Mouse (Mus musculus): ENCODE results near the gene Smoc1. TPM values are rescaled to one million over a fixed set of nuclear protein-coding genes. Genes with fewer than 3 reads are reported as not detected.

Gene Smoc1
- polyA plus RNA-seq, 1 experiment from 2014 or later = 19.0 TPM

GRCm38 (mm10) chr12:81160425-81160824, 133.8 kb downstream of the Smoc1 start:
- no peaks in the 10 kb centered on the region for H3K9me3 ChIP-seq (ENCODE audit: control insufficient read depth, low read length)
- DNase-seq (ENCODE audit: low spot score, missing footprints) (no peak), ATAC-seq (ENCODE audit: low FRiP score) (no peak)
- no peaks in the 10 kb centered on the region; the same call in 1 of the 2 replicates for H3K27me3 ChIP-seq (ENCODE audit: control insufficient read depth, insufficient read depth, low read length)
- H3K9ac ChIP-seq (ENCODE audit: low read length) = no peak overlapping the region
- H3K36me3 ChIP-seq (ENCODE audit: control insufficient read depth, insufficient read depth, low read length) = no peaks in the 10 kb centered on the region
- no peak overlapping the region for H3K4me3 ChIP-seq (ENCODE audit: low read depth, low read length)
- H3K4me1 ChIP-seq (ENCODE audit: control insufficient read depth, insufficient read depth, low read length) = no peaks in the 10 kb centered on the region; the same call in 1 of the 2 replicates
- no peak overlapping the region for H3K4me2 ChIP-seq
- WGBS = 89% methylated on average over 3 of the region's 3 CpGs
- no peak overlapping the region for H3K27ac ChIP-seq (ENCODE audit: low read depth, low read length)

GRCm38 (mm10) chr12:81160831-81161230, 134.2 kb downstream of the Smoc1 start:
- Histone ChIP-seq H3K27me3 (ENCODE audit: control insufficient read depth, insufficient read depth, low read length) (no peaks in the 10 kb centered on the region; the same call in 1 of the 2 replicates), H3K4me2 (no peak overlapping the region), H3K9ac (ENCODE audit: low read length) (no peak overlapping the region), H3K9me3 (ENCODE audit: control insufficient read depth, low read length) (no peaks in the 10 kb centered on the region), H3K27ac (ENCODE audit: low read depth, low read length) (no peak overlapping the region), H3K4me1 (ENCODE audit: control insufficient read depth, insufficient read depth, low read length) (peaks cover 3% of the 10 kb centered on the region), H3K36me3 (ENCODE audit: control insufficient read depth, insufficient read depth, low read length) (no peaks in the 10 kb centered on the region), H3K4me3 (ENCODE audit: low read depth, low read length) (no peak overlapping the region)
- ATAC-seq (ENCODE audit: low FRiP score) (no peak), DNase-seq (ENCODE audit: low spot score, missing footprints) (no peak)
- WGBS = 59% methylated on average over 5 of the region's 5 CpGs

GRCm38 (mm10) chr12:81161282-81161681, 134.7 kb downstream of the Smoc1 start:
- Histone ChIP-seq H3K36me3 (ENCODE audit: control insufficient read depth, insufficient read depth, low read length) (no peaks in the 10 kb centered on the region), H3K27me3 (ENCODE audit: control insufficient read depth, insufficient read depth, low read length) (no peaks in the 10 kb centered on the region; the same call in 1 of the 2 replicates), H3K9ac (ENCODE audit: low read length) (no peak overlapping the region), H3K4me3 (ENCODE audit: low read depth, low read length) (no peak overlapping the region), H3K4me2 (no peak overlapping the region), H3K4me1 (ENCODE audit: control insufficient read depth, insufficient read depth, low read length) (peaks cover 7% of the 10 kb centered on the region), H3K9me3 (ENCODE audit: control insufficient read depth, low read length) (no peaks in the 10 kb centered on the region), H3K27ac (ENCODE audit: low read depth, low read length) (no peak overlapping the region)
- ATAC-seq (ENCODE audit: low FRiP score) (no peak), DNase-seq (ENCODE audit: low spot score, missing footprints) (no peak)
- WGBS = 89% methylated on average over 2 of the region's 2 CpGs

GRCm38 (mm10) chr12:81163131-81163530, 136.5 kb downstream of the Smoc1 start:
- Histone ChIP-seq H3K27ac (ENCODE audit: low read depth, low read length) (no peak overlapping the region), H3K36me3 (ENCODE audit: control insufficient read depth, insufficient read depth, low read length) (no peaks in the 10 kb centered on the region), H3K4me2 (no peak overlapping the region), H3K4me3 (ENCODE audit: low read depth, low read length) (no peak overlapping the region), H3K9me3 (ENCODE audit: control insufficient read depth, low read length) (no peaks in the 10 kb centered on the region), H3K27me3 (ENCODE audit: control insufficient read depth, insufficient read depth, low read length) (no peaks in the 10 kb centered on the region), H3K4me1 (ENCODE audit: control insufficient read depth, insufficient read depth, low read length) (peaks cover 7% of the 10 kb centered on the region), H3K9ac (ENCODE audit: low read length) (no peak overlapping the region)
- ATAC-seq (ENCODE audit: low FRiP score) (no peak), DNase-seq (ENCODE audit: low spot score, missing footprints) (peak; percentile 76)
- 90% methylated on average over 3 of the region's 3 CpGs for WGBS

- no peak overlapping the region for H3K27ac ChIP-seq (ENCODE audit: low read depth, low read length)
- ATAC-seq (ENCODE audit: low FRiP score) = no peak
- H3K4me3 ChIP-seq (ENCODE audit: low read depth, low read length) = no peak overlapping the region
- 91% methylated on average over 3 of the region's 3 CpGs for WGBS
- H3K9ac ChIP-seq (ENCODE audit: low read length) = no peak overlapping the region
- DNase-seq (ENCODE audit: low spot score, missing footprints) = peak; percentile 60
- no peaks in the 10 kb centered on the region for H3K36me3 ChIP-seq (ENCODE audit: control insufficient read depth, insufficient read depth, low read length)
- H3K27me3 ChIP-seq (ENCODE audit: control insufficient read depth, insufficient read depth, low read length) = no peaks in the 10 kb centered on the region
- H3K4me2 ChIP-seq = no peak overlapping the region
- no peaks in the 10 kb centered on the region for H3K9me3 ChIP-seq (ENCODE audit: control insufficient read depth, low read length)
- peaks cover 7% of the 10 kb centered on the region for H3K4me1 ChIP-seq (ENCODE audit: control insufficient read depth, insufficient read depth, low read length)
Measured at GRCm38 (mm10) chr12:81163566-81163965, 137.0 kb downstream of the Smoc1 start.

- no peaks in the 10 kb centered on the region for H3K27me3 ChIP-seq (ENCODE audit: control insufficient read depth, insufficient read depth, low read length)
- H3K4me1 ChIP-seq (ENCODE audit: control insufficient read depth, insufficient read depth, low read length) = peaks cover 7% of the 10 kb centered on the region
- H3K9ac ChIP-seq (ENCODE audit: low read length) = peak overlapping the region; percentile 39; the same call in 1 of the 2 replicates
- DNase-seq (ENCODE audit: low spot score, missing footprints) (peak; percentile 81), ATAC-seq (ENCODE audit: low FRiP score) (no peak)
- H3K27ac ChIP-seq (ENCODE audit: low read depth, low read length) = no peak overlapping the region
- H3K4me2 ChIP-seq = no peak overlapping the region
- H3K4me3 ChIP-seq (ENCODE audit: low read depth, low read length) = no peak overlapping the region
- 29% methylated on average over 10 of the region's 10 CpGs for WGBS
- H3K36me3 ChIP-seq (ENCODE audit: control insufficient read depth, insufficient read depth, low read length) = no peaks in the 10 kb centered on the region
- H3K9me3 ChIP-seq (ENCODE audit: control insufficient read depth, low read length) = no peaks in the 10 kb centered on the region
Measured at GRCm38 (mm10) chr12:81166092-81166491, 139.5 kb downstream of the Smoc1 start.

GRCm38 (mm10) chr12:81166615-81167014, 140.0 kb downstream of the Smoc1 start:
- H3K9me3 ChIP-seq (ENCODE audit: control insufficient read depth, low read length) = no peaks in the 10 kb centered on the region
- peaks cover 7% of the 10 kb centered on the region for H3K4me1 ChIP-seq (ENCODE audit: control insufficient read depth, insufficient read depth, low read length)
- DNase-seq (ENCODE audit: low spot score, missing footprints) (peak; percentile 69), ATAC-seq (ENCODE audit: low FRiP score) (no peak)
- H3K27me3 ChIP-seq (ENCODE audit: control insufficient read depth, insufficient read depth, low read length) = no peaks in the 10 kb centered on the region
- H3K4me3 ChIP-seq (ENCODE audit: low read depth, low read length) = no peak overlapping the region
- H3K9ac ChIP-seq (ENCODE audit: low read length) = no peak overlapping the region
- no peaks in the 10 kb centered on the region for H3K36me3 ChIP-seq (ENCODE audit: control insufficient read depth, insufficient read depth, low read length)
- WGBS = 91% methylated on average over 8 of the region's 8 CpGs
- no peak overlapping the region for H3K27ac ChIP-seq (ENCODE audit: low read depth, low read length)
- no peak overlapping the region for H3K4me2 ChIP-seq

- Histone ChIP-seq H3K27me3 (ENCODE audit: control insufficient read depth, insufficient read depth, low read length) (no peaks in the 10 kb centered on the region), H3K4me2 (no peak overlapping the region), H3K36me3 (ENCODE audit: control insufficient read depth, insufficient read depth, low read length) (no peaks in the 10 kb centered on the region), H3K27ac (ENCODE audit: low read depth, low read length) (no peak overlapping the region), H3K9me3 (ENCODE audit: control insufficient read depth, low read length) (no peaks in the 10 kb centered on the region), H3K4me3 (ENCODE audit: low read depth, low read length) (no peak overlapping the region), H3K4me1 (ENCODE audit: control insufficient read depth, insufficient read depth, low read length) (peaks cover 7% of the 10 kb centered on the region), H3K9ac (ENCODE audit: low read length) (no peak overlapping the region)
- DNase-seq (ENCODE audit: low spot score, missing footprints) = no peak
- WGBS = 85% methylated on average over 9 of the region's 9 CpGs
- no peak for ATAC-seq (ENCODE audit: low FRiP score)
Measured at GRCm38 (mm10) chr12:81167142-81167541, 140.5 kb downstream of the Smoc1 start.

- H3K4me1 ChIP-seq (ENCODE audit: control insufficient read depth, insufficient read depth, low read length) = peaks cover 7% of the 10 kb centered on the region
- no peaks in the 10 kb centered on the region for H3K36me3 ChIP-seq (ENCODE audit: control insufficient read depth, insufficient read depth, low read length)
- no peak overlapping the region for H3K4me3 ChIP-seq (ENCODE audit: low read depth, low read length)
- 97% methylated on average over 7 of the region's 7 CpGs for WGBS
- DNase-seq (ENCODE audit: low spot score, missing footprints) = peak; percentile 75
- no peak overlapping the region for H3K9ac ChIP-seq (ENCODE audit: low read length)
- no peaks in the 10 kb centered on the region for H3K9me3 ChIP-seq (ENCODE audit: control insufficient read depth, low read length)
- no peak overlapping the region for H3K27ac ChIP-seq (ENCODE audit: low read depth, low read length)
- H3K4me2 ChIP-seq = no peak overlapping the region
- no peak for ATAC-seq (ENCODE audit: low FRiP score)
- H3K27me3 ChIP-seq (ENCODE audit: control insufficient read depth, insufficient read depth, low read length) = no peaks in the 10 kb centered on the region
Measured at GRCm38 (mm10) chr12:81168031-81168430, 141.4 kb downstream of the Smoc1 start.

Measured in midbrain, embryonic 11.5 days (tissue).